Mouse (Mus musculus) adrenal gland, postnatal 25 days (tissue): ENCODE measurements around the gene Sh3rf1. TPM values are rescaled to one million over a fixed set of nuclear protein-coding genes. Genes with fewer than 3 reads are reported as not detected.
A peak's percentile ranks its signal among the peaks of the same experiment; 100 is the strongest.

ENCODE experiments used
- DNase-seq: peaks from one replicate; pipeline ENCODE4 v3.0.0; 2021; ENCODE audit warnings: mixed read lengths
- long read RNA-seq: library from polyadenylated mRNA; stranded (forward); transcript quantifications from one replicate; pipeline ENCODE4 v2.0.0, GENCODE M21; 2021
- total RNA-seq: library from RNA; stranded (reverse); gene quantifications from 2 replicates; pipeline ENCODE4 v1.2.3, GENCODE M21; 2021

Sh3rf1 gene
- total RNA-seq: 10.6 and 13.0 TPM in 2 replicates
- long read RNA-seq: 0 reads

- peak; percentile 88 for DNase-seq
Measured at GRCm38 (mm10) chr8:61223729-61224379, at the start of gene Sh3rf1. Sh3rf1 (plus strand) TSS chr8:61223872.

- no peak for DNase-seq
Measured at GRCm38 (mm10) chr8:61173921-61174492, 49.7 kb upstream of the Sh3rf1 start.

GRCm38 (mm10) chr8:61175876-61176275, 47.8 kb upstream of the Sh3rf1 start:
- no peak for DNase-seq

GRCm38 (mm10) chr8:61177680-61178593, 45.7 kb upstream of the Sh3rf1 start:
- DNase-seq: no peak

GRCm38 (mm10) chr8:61178594-61179140, 45.0 kb upstream of the Sh3rf1 start:
- DNase-seq: no peak

GRCm38 (mm10) chr8:61181592-61181991, 42.1 kb upstream of the Sh3rf1 start:
- no peak for DNase-seq

GRCm38 (mm10) chr8:61182020-61182419, 41.7 kb upstream of the Sh3rf1 start:
- no peak for DNase-seq

- no peak for DNase-seq
Measured at GRCm38 (mm10) chr8:61185274-61186198, 38.1 kb upstream of the Sh3rf1 start.

GRCm38 (mm10) chr8:61194306-61194925, 29.3 kb upstream of the Sh3rf1 start:
- DNase-seq: peak; percentile 12

- DNase-seq: no peak
Measured at GRCm38 (mm10) chr8:61200254-61200887, 23.3 kb upstream of the Sh3rf1 start.

- no peak for DNase-seq
Measured at GRCm38 (mm10) chr8:61203035-61203826, 20.4 kb upstream of the Sh3rf1 start.

- no peak for DNase-seq
Measured at GRCm38 (mm10) chr8:61206876-61207275, 16.8 kb upstream of the Sh3rf1 start.

GRCm38 (mm10) chr8:61207636-61208035, 16.0 kb upstream of the Sh3rf1 start:
- no peak for DNase-seq

GRCm38 (mm10) chr8:61208719-61209118, 15.0 kb upstream of the Sh3rf1 start:
- no peak for DNase-seq

- DNase-seq: no peak
Measured at GRCm38 (mm10) chr8:61210836-61211235, 12.8 kb upstream of the Sh3rf1 start.

- no peak for DNase-seq
Measured at GRCm38 (mm10) chr8:61215081-61215819, 8.4 kb upstream of the Sh3rf1 start.

GRCm38 (mm10) chr8:61217017-61217416, 6.7 kb upstream of the Sh3rf1 start:
- DNase-seq: no peak

GRCm38 (mm10) chr8:61217426-61217825, 6.2 kb upstream of the Sh3rf1 start:
- DNase-seq: no peak

GRCm38 (mm10) chr8:61218439-61218838, 5.2 kb upstream of the Sh3rf1 start:
- no peak for DNase-seq
